Mouse (Mus musculus) frontal cortex, postnatal 36 days (tissue): ENCODE measurements around the gene Stat6.

Experiments used
- DNase-seq, 2 experiments: peaks; one replicate each; pipeline ENCODE4 v3.0.0; 2022; ENCODE audit warnings: low spot score in 2 of 2

The Stat6 gene

GRCm38 (mm10) chr10:127671276-127671675 lies 28.5 kb downstream of the Stat6 start:
- DNase-seq, result no peak

- DNase-seq, result no peak
Observed at GRCm38 (mm10) chr10:127674046-127674655, 31.4 kb downstream of the Stat6 start.

- DNase-seq, result peak; percentile 84 to 97
Observed at GRCm38 (mm10) chr10:127674794-127675522, 32.2 kb downstream of the Stat6 start.

- DNase-seq, result no peak
Observed at GRCm38 (mm10) chr10:127675859-127676398, 33.1 kb downstream of the Stat6 start.

- peak; percentile 88 to 95 for DNase-seq
Observed at GRCm38 (mm10) chr10:127676691-127677548, 34.1 kb downstream of the Stat6 start.

- peak; percentile 28 to 67 for DNase-seq
Observed at GRCm38 (mm10) chr10:127677591-127678336, 35.0 kb downstream of the Stat6 start.

GRCm38 (mm10) chr10:127679208-127679607 lies 36.4 kb downstream of the Stat6 start:
- no peak for DNase-seq

GRCm38 (mm10) chr10:127679881-127680280 lies 37.1 kb downstream of the Stat6 start:
- DNase-seq, result no peak

GRCm38 (mm10) chr10:127682886-127683285 lies 40.1 kb downstream of the Stat6 start:
- no peak for DNase-seq

- DNase-seq, result no peak
Observed at GRCm38 (mm10) chr10:127691053-127691452, 48.3 kb downstream of the Stat6 start.

- peak in 1 of 2 experiments; percentile 30 for DNase-seq
Observed at GRCm38 (mm10) chr10:127694636-127695035, 51.9 kb downstream of the Stat6 start.

GRCm38 (mm10) chr10:127695775-127696174 lies 53.0 kb downstream of the Stat6 start:
- DNase-seq, result no peak

GRCm38 (mm10) chr10:127698966-127699365 lies 56.2 kb downstream of the Stat6 start:
- no peak for DNase-seq

- no peak for DNase-seq
Observed at GRCm38 (mm10) chr10:127703299-127703698, 60.5 kb downstream of the Stat6 start.

GRCm38 (mm10) chr10:127704293-127704692 lies 61.5 kb downstream of the Stat6 start:
- no peak for DNase-seq

GRCm38 (mm10) chr10:127704766-127705220 lies 62.0 kb downstream of the Stat6 start, which contains the start of gene Myo1a:
TSS of gene Myo1a (plus strand) at chr10:127705170.
- DNase-seq, result no peak

GRCm38 (mm10) chr10:127705783-127706182 lies 63.0 kb downstream of the Stat6 start:
- no peak for DNase-seq

- DNase-seq, result no peak
Observed at GRCm38 (mm10) chr10:127707721-127708120, 64.9 kb downstream of the Stat6 start.

- DNase-seq, result no peak
Observed at GRCm38 (mm10) chr10:127708850-127709370, 66.1 kb downstream of the Stat6 start.

- no peak for DNase-seq
Observed at GRCm38 (mm10) chr10:127710331-127710730, 67.5 kb downstream of the Stat6 start.
